Mouse (Mus musculus) ovary, postnatal 10 days (tissue): ENCODE data around the gene Rpl41.
"Not testable (repeated sequence)": the region's sequence is repeated elsewhere in the genome, so short reads cannot be mapped to it uniquely, and the experiment has no call there.

ENCODE experiments used
- DNase-seq: peaks from one replicate; pipeline ENCODE4 v3.0.0; 2022; ENCODE audit warnings: low spot score

Gene Rpl41

GRCm38 (mm10) chr10:128555567-128555966 is 6.5 kb upstream of the Rpl41 start:
- DNase-seq: not testable (repeated sequence)

- DNase-seq: not testable (repeated sequence)
Measured at GRCm38 (mm10) chr10:128550144-128550823, 1.2 kb upstream of the Rpl41 start.

GRCm38 (mm10) chr10:128549682-128550057 is 565 bp upstream of the Rpl41 start:
- not testable (repeated sequence) for DNase-seq

GRCm38 (mm10) chr10:128548051-128548791 is 884 bp downstream of the Rpl41 start:
- not testable (repeated sequence) for DNase-seq

- peak; percentile 75 for DNase-seq
Measured at GRCm38 (mm10) chr10:128547361-128548032, 1.6 kb downstream of the Rpl41 start, which contains the start of gene Zc3h10. Gene Zc3h10, minus strand, starts transcription at chr10:128547774.

- no peak for DNase-seq
Measured at GRCm38 (mm10) chr10:128546787-128547186, 2.3 kb downstream of the Rpl41 start.

GRCm38 (mm10) chr10:128546361-128546760 is 2.7 kb downstream of the Rpl41 start:
- no peak for DNase-seq

GRCm38 (mm10) chr10:128545570-128545898 is 3.6 kb downstream of the Rpl41 start:
- DNase-seq: no peak

GRCm38 (mm10) chr10:128544674-128545569 is 4.2 kb downstream of the Rpl41 start:
- no peak for DNase-seq

GRCm38 (mm10) chr10:128544151-128544657 is 4.9 kb downstream of the Rpl41 start:
- DNase-seq: no peak

GRCm38 (mm10) chr10:128543100-128543499 is 6.0 kb downstream of the Rpl41 start:
- DNase-seq: no peak

GRCm38 (mm10) chr10:128538340-128538870 is 10.7 kb downstream of the Rpl41 start:
- no peak for DNase-seq

GRCm38 (mm10) chr10:128536266-128536940 is 12.7 kb downstream of the Rpl41 start:
- peak; percentile 65 for DNase-seq

- DNase-seq: no peak
Measured at GRCm38 (mm10) chr10:128535624-128536265, 13.4 kb downstream of the Rpl41 start.

- no peak for DNase-seq
Measured at GRCm38 (mm10) chr10:128535206-128535605, 13.9 kb downstream of the Rpl41 start.

GRCm38 (mm10) chr10:128526366-128527356 is 22.4 kb downstream of the Rpl41 start:
- DNase-seq: no peak

GRCm38 (mm10) chr10:128525671-128526308 is 23.3 kb downstream of the Rpl41 start, which contains the start of gene Esyt1:
Gene Esyt1, minus strand, starts transcription at chr10:128525871.
- DNase-seq: peak; percentile 75
